Mouse (Mus musculus) midbrain, embryonic 10.5 days (tissue): ENCODE measurements at regions not wholly inside any gene's neighbourhood (a gene's known extent, or its start where the extent isn't known, plus 50 kb on each side); places are given as distances from the start of the nearest gene placed in this dataset.
"Not testable (repeated sequence)": the region's sequence is repeated elsewhere in the genome, so short reads cannot be mapped to it uniquely, and the experiment has no call there.

Source experiments
- DNase-seq: peaks from one replicate; pipeline ENCODE4 v3.0.0-alpha.2; 2017; ENCODE audit warnings: low spot score
- H3K27ac ChIP-seq: fragments of 300-500 bp; sonication (generic); replicated peaks from 2 replicates; pipeline ENCODE4 v1.5.1; 2016; ENCODE audit warnings: mild to moderate bottlenecking
- H3K27me3 ChIP-seq: fragments of 300-500 bp; sonication (generic); 2 replicates; pipeline ENCODE4 v1.6.1; 2016; ENCODE audit warnings: low read depth, mild to moderate bottlenecking; ENCODE audit not compliant: poor library complexity, severe bottlenecking
- H3K36me3 ChIP-seq: fragments of 300-500 bp; sonication (generic); 2 replicates; pipeline ENCODE4 v1.6.1; 2016; ENCODE audit warnings: mild to moderate bottlenecking, moderate library complexity
- H3K4me1 ChIP-seq: fragments of 300-500 bp; sonication (generic); 2 replicates; pipeline ENCODE4 v1.6.1; 2016
- H3K4me3 ChIP-seq: fragments of 300-500 bp; sonication (generic); 2 replicates; pipeline ENCODE4 v1.5.1; 2016; ENCODE audit warnings: mild to moderate bottlenecking, moderate library complexity
- H3K9me3 ChIP-seq: fragments of 300-500 bp; sonication (generic); replicated peaks from 2 replicates; pipeline ENCODE4 v1.6.1; 2016; ENCODE audit warnings: mild to moderate bottlenecking
- WGBS: fragments of 180-500 bp; shearing (Covaris S2); methylation state at CpG from one replicate; pipeline ENCODE4 v1.1.7; 2016; 5-methylcytosine and 5-hydroxymethylcytosine counted together

DNA sequence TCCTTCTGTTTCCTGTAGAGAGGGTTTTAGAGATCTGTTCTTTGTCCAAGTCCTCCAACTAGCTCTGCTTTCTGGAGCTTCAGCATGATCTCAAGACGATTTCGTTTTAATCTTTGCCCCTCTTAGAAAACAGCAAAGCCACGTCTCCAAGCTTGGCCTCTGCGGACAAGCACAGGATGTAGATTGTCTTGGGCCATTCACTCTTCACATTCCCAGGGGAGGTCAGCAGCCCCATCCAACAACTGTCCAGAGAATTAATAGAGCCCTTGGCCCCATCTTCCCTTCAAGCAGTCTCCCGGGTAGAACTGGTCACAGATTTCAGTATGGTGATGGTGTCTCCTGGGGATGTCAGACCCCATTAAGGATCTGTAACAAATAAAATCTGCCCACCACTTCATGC is 162.7 kb upstream of the Zfp637 start:
- H3K27ac ChIP-seq = no peak overlapping the region
- H3K9me3 ChIP-seq = no peaks in the 10 kb centered on the region
- no peaks in the 10 kb centered on the region for H3K36me3 ChIP-seq
- H3K4me3 ChIP-seq = no peak overlapping the region
- H3K27me3 ChIP-seq = no peaks in the 10 kb centered on the region
- DNase-seq = no peak
- H3K4me1 ChIP-seq = peaks cover 4% of the 10 kb centered on the region; the same call in 1 of the 2 replicates
- 83% methylated on average over 5 of the region's 5 CpGs for WGBS

DNA sequence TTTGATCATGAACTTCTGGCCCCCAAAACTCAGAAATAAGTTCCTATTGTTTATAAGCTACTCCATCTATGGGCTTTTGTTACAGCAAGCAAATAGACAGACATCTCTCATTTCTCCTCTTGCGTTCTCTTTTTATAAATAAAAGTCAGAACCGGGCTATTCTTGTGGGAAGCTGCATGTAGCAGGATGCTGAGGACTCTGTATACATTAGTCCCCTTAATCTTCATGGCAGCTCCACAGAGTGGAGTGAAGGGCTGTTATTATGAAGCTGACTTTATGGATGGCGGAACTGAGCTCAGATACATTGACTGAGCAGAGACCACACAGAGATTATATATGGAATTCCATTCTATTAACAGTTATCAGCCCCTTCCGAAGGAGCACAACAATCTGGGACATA is 162.1 kb upstream of the Zfp637 start:
- WGBS = 86% methylated on average over 4 of the region's 4 CpGs
- Histone ChIP-seq H3K36me3 (no peaks in the 10 kb centered on the region), H3K9me3 (no peaks in the 10 kb centered on the region), H3K27me3 (no peaks in the 10 kb centered on the region), H3K27ac (no peak overlapping the region), H3K4me1 (peaks cover 4% of the 10 kb centered on the region; the same call in 1 of the 2 replicates), H3K4me3 (no peak overlapping the region)
- DNase-seq = no peak

DNA sequence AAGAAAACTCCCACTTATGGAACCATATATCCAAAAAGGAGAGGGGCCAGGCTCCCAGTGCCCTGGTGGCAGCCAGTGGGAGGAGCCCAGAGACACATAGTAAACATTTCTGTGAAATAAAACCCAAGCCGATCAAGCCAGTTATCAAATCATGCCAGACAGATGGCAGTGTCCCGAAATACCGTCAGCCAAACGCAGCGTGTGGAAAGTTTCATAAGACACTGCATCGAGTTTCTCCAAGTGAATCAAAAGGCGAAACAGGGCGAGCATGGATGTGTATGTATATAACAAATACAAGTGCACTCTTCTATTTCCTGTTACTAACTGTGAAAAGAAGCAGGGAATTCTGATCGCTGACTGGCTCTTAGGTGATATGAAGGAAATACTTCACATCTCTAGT is 154.8 kb upstream of the Zfp637 start:
- Histone ChIP-seq H3K27ac (no peak overlapping the region), H3K4me1 (no peaks in the 10 kb centered on the region), H3K36me3 (no peaks in the 10 kb centered on the region), H3K27me3 (no peaks in the 10 kb centered on the region), H3K9me3 (no peaks in the 10 kb centered on the region), H3K4me3 (no peak overlapping the region)
- DNase-seq = no peak
- WGBS = 95% methylated on average over 9 of the region's 9 CpGs

DNA sequence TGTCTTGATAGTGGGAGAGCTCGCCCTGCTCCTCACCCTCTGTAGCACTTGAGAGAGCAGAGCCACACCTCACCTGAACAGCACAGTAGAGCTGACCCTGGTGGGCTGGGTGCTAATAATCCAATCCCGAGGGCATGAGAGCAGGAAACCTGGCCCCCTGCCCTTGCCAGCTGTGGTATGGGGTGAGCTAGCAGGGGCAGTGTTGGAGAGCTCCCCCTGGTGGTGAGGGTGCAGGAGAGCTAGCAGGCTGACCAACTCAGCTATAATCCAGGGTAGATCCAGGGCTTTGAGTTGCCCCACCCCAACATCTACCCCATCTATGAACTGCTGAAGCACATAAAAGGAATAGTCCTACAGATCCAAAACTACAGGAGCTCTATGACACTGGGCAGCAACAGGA is 153.9 kb upstream of the Zfp637 start:
- H3K27me3 ChIP-seq = no peaks in the 10 kb centered on the region
- WGBS = 80% methylated on average over 2 of the region's 2 CpGs
- H3K4me1 ChIP-seq = no peaks in the 10 kb centered on the region
- no peak overlapping the region for H3K4me3 ChIP-seq
- H3K36me3 ChIP-seq = no peaks in the 10 kb centered on the region
- H3K27ac ChIP-seq = no peak overlapping the region
- H3K9me3 ChIP-seq = no peaks in the 10 kb centered on the region
- no peak for DNase-seq

DNA sequence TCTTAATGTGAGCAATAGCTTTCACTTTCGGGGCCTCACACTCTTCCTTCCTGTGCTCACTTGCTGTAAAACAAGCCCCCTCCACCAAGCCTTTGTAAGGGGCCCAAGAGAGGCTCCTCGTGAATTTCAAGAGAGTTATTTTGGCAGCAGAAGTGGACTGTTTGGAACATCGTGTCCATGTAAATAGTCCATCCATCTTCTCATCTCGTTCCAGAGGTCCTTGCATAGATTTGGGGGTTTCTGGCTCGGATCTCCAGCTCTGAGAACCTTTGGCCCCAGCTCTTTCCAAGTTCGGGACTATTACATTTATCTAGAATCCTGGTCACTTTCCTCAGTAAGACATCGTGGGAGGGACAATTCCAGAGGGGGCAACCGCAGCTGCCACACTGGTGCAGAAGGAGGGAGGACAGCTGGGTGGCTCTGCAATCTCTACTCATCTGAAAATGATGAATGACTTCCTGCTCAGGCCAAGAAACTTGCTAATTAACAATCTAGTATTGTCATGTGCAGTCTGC is 152.3 kb upstream of the Zfp637 start:
- DNase-seq = no peak
- WGBS = 89% methylated on average over 8 of the region's 8 CpGs
- Histone ChIP-seq H3K4me1 (no peaks in the 10 kb centered on the region), H3K4me3 (no peak overlapping the region), H3K27ac (no peak overlapping the region), H3K36me3 (no peaks in the 10 kb centered on the region), H3K27me3 (no peaks in the 10 kb centered on the region), H3K9me3 (no peaks in the 10 kb centered on the region)

GRCm38 (mm10) chr6:117700286-117700685 is 140.7 kb upstream of the Zfp637 start:
- Histone ChIP-seq H3K4me3 (no peak overlapping the region), H3K36me3 (no peaks in the 10 kb centered on the region), H3K27me3 (no peaks in the 10 kb centered on the region), H3K27ac (no peak overlapping the region), H3K9me3 (no peaks in the 10 kb centered on the region), H3K4me1 (no peaks in the 10 kb centered on the region)
- WGBS = 90% methylated on average over 5 of the region's 5 CpGs
- no peak for DNase-seq

- Histone ChIP-seq H3K4me1 (no peaks in the 10 kb centered on the region), H3K9me3 (no peaks in the 10 kb centered on the region), H3K36me3 (no peaks in the 10 kb centered on the region), H3K4me3 (no peak overlapping the region), H3K27ac (no peak overlapping the region), H3K27me3 (no peaks in the 10 kb centered on the region)
- no peak for DNase-seq
- WGBS = 92% methylated on average over 5 of the region's 5 CpGs
These were observed 139.4 kb upstream of the Zfp637 start for GRCm38 (mm10) chr6:117701547-117701946.

GRCm38 (mm10) chr6:117706006-117706405 is 135.0 kb upstream of the Zfp637 start:
- no peak overlapping the region for H3K27ac ChIP-seq
- H3K9me3 ChIP-seq = no peaks in the 10 kb centered on the region
- no peaks in the 10 kb centered on the region for H3K27me3 ChIP-seq
- WGBS = 90% methylated on average over 2 of the region's 2 CpGs
- H3K4me1 ChIP-seq = no peaks in the 10 kb centered on the region
- H3K4me3 ChIP-seq = no peak overlapping the region
- H3K36me3 ChIP-seq = no peaks in the 10 kb centered on the region
- DNase-seq = no peak

DNA sequence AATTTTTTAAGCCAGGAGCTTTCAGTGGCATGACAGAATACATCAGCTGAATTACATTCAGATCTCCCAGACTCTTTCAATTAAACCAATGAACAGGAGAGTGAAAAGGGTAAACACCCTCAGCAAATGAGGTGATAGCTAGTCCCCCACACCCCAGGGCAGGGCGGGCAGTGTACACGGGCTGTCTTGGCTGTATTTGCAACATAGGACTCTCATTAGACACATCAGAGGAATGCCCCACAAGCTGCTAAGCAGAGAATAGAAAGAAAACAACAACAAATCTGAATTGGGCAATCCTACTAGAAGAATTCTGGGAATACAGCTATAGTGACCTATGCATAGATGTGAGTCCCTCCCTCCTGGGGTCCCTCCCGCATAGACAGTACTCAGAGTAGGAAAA is 131.8 kb upstream of the Zfp637 start:
- no peak overlapping the region for H3K27ac ChIP-seq
- H3K36me3 ChIP-seq = no peaks in the 10 kb centered on the region
- H3K4me3 ChIP-seq = no peak overlapping the region
- no peaks in the 10 kb centered on the region for H3K9me3 ChIP-seq
- 80% methylated on average over 3 of the region's 3 CpGs for WGBS
- H3K27me3 ChIP-seq = no peaks in the 10 kb centered on the region
- DNase-seq = no peak
- H3K4me1 ChIP-seq = no peaks in the 10 kb centered on the region

GRCm38 (mm10) chr6:117715056-117715777 is 125.8 kb upstream of the Zfp637 start:
- Histone ChIP-seq H3K27me3 (no peaks in the 10 kb centered on the region), H3K4me1 (no peaks in the 10 kb centered on the region), H3K27ac (no peak overlapping the region), H3K4me3 (no peak overlapping the region), H3K36me3 (no peaks in the 10 kb centered on the region), H3K9me3 (no peaks in the 10 kb centered on the region; the same call in 1 of the 2 replicates)
- 87% methylated on average over 6 of the region's 6 CpGs for WGBS
- DNase-seq = no peak

DNA sequence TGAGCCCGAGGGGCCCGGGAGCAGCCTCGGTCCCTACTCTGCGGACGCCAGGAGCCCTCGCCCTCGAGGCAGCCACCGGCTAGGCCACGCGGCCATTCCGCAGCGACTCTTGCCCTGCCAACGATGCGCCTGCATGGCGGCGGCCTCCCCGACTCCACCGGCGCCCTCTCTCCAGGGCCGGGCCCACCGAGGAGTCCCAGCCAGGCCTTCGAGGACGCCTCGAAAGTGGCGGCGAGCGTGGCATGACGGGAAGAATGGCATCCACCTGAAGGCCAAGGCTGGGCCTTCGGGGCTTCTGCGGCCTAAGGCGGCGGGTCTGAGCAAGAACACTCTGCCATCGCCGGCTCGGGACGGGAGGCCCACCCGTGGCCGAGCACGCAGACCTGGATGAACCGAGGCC is 124.6 kb upstream of the Zfp637 start:
- not testable (repeated sequence) for H3K4me3 ChIP-seq, H3K27me3 ChIP-seq, H3K4me1 ChIP-seq, DNase-seq, H3K27ac ChIP-seq, H3K36me3 ChIP-seq
- peaks cover 11% of the 10 kb centered on the region for H3K9me3 ChIP-seq
- WGBS = 91% methylated on average over 10 of the region's 40 CpGs

- not testable (repeated sequence) for H3K4me1 ChIP-seq, H3K27ac ChIP-seq, DNase-seq, H3K36me3 ChIP-seq, H3K9me3 ChIP-seq, H3K27me3 ChIP-seq, H3K4me3 ChIP-seq
These were observed 88.6 kb upstream of the Zfp637 start for GRCm38 (mm10) chr6:117752338-117752737.

- WGBS = 89% methylated on average over 2 of the region's 2 CpGs
- not testable (repeated sequence) for H3K36me3 ChIP-seq
These were observed 85.3 kb upstream of the Zfp637 start for GRCm38 (mm10) chr6:117755682-117756081.

GRCm38 (mm10) chr6:117756176-117756575 is 84.8 kb upstream of the Zfp637 start:
- Histone ChIP-seq H3K9me3 (no peaks in the 10 kb centered on the region), H3K27ac (no peak overlapping the region), H3K4me3 (no peak overlapping the region), H3K4me1 (no peaks in the 10 kb centered on the region), H3K27me3 (no peaks in the 10 kb centered on the region), H3K36me3 (no peaks in the 10 kb centered on the region)
- DNase-seq = no peak
- 78% methylated on average over 9 of the region's 9 CpGs for WGBS

More at GRCm38 (mm10) chr6:117755682-117756081, 85.3 kb upstream of the Zfp637 start:
- not testable (repeated sequence) for H3K4me1 ChIP-seq, H3K27me3 ChIP-seq, DNase-seq, H3K9me3 ChIP-seq, H3K4me3 ChIP-seq, H3K27ac ChIP-seq
